Mouse (Mus musculus) lung, adult 2 months (tissue): ENCODE data around the gene Rasgrp3. TPM values are rescaled to one million over a fixed set of nuclear protein-coding genes. Genes with fewer than 3 reads are reported as not detected.
"Not testable (repeated sequence)": the region's sequence is repeated elsewhere in the genome, so short reads cannot be mapped to it uniquely, and the experiment has no call there.

Experiments
- DNase-seq: peaks from one replicate; pipeline ENCODE4 v3.0.0; 2022
- H3K4me1 ChIP-seq: fragments of 200-500 bp; 2 replicates; pipeline ENCODE4 v1.6.1; 2011; ENCODE audit warnings: low read length; ENCODE audit not compliant: control insufficient read depth, insufficient read depth
- H3K4me3 ChIP-seq: fragments of 200-500 bp; replicated peaks from 2 replicates; pipeline ENCODE3; 2011; ENCODE audit warnings: low read depth, mild to moderate bottlenecking, control low read depth, low read length; ENCODE audit errors: extremely low read depth
- CTCF ChIP-seq: fragments of 200-500 bp; IDR thresholded peaks from 2 replicates; pipeline ENCODE4 v1.5.1; 2011; ENCODE audit warnings: mild to moderate bottlenecking, low read length, control low read depth; ENCODE audit not compliant: insufficient read depth
- POLR2A ChIP-seq: fragments of 200-500 bp; IDR thresholded peaks from 2 replicates; pipeline ENCODE4 v1.6.1; 2011; ENCODE audit warnings: low read depth, mild to moderate bottlenecking, control low read depth, low read length, borderline replicate concordance; ENCODE audit errors: extremely low read depth
- WGBS: fragments of 180-500 bp; shearing (Covaris S2); methylation state at CpG from one replicate; pipeline ENCODE4 v1.1.7; 2018; 5-methylcytosine and 5-hydroxymethylcytosine counted together
- polyA plus RNA-seq: library from polyadenylated mRNA; depleted of rRNA; stranded (reverse); fragments of >200 nt; gene quantifications from 2 replicates; pipeline ENCODE4 v1.2.3, GENCODE M21; 2012

Gene Rasgrp3
- polyA plus RNA-seq, 1 experiment: 27.0 TPM

DNA sequence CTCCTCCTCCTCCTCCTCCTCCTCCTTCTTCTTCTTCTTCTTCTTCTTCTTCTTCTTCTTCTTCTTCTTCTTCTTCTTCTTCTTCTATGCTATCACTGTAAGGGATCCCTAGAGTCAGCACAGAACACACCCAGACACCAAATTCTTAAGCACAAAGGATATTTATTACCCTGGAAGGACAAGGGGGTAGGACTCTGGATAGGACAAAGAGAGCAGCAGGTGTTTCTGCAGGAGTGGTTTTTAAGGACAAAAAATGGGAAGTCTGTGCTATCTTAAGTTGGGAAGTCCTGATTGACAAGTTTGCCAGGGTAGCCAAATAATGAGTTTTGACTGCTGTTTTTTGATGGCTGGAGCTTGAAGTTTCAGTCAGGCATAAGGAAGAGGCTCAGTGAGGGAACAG lies 17.9 kb downstream of the Rasgrp3 start:
- Histone ChIP-seq H3K4me3 (no peak overlapping the region), H3K4me1 (peaks cover 2% of the 10 kb centered on the region; the same call in 1 of the 2 replicates)
- DNase-seq: no peak
- no peak for TF ChIP-seq CTCF
- TF ChIP-seq POLR2A: no peak

DNA sequence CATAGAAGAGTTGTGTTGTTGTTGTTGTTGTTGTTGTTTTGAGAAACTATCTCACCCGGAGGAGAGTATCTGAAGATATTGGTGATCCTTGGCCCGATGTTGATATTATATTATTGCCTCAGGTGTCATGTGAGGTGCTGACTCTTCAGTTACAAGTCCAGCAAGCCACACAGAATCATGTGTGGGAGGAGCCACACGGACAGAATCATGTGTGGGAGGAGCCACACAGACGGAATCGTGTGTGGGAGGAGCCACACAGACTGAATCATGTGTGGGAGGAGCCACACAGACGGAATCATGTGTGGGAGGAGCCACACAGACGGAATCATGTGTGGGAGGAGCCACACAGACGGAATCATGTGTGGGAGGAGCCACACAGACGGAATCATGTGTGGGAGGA lies 20.4 kb downstream of the Rasgrp3 start:
- not testable (repeated sequence) for DNase-seq, H3K4me3 ChIP-seq, H3K4me1 ChIP-seq
- WGBS: 89% methylated on average over 9 of the region's 9 CpGs

DNA sequence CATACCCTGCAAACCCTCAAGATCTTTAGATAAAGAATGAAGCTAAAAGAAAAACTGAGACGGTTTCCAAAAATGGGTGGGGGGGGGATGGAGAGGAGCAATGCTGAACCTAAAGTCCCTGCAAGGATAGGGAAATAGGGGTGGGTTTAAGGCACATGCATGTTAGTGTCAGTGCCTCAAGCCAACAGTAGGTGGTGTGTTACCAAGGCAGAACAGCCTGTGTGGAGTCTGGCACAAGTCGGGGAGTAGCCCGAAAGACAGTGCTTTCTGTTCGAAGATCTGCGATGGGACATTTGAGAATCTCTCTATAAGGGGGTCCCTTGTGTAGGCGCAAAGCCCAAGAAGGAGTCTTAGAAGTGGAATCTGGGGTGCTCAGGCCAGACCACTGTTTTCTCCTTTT lies 24.9 kb downstream of the Rasgrp3 start:
- WGBS: 73% methylated on average over 6 of the region's 6 CpGs
- Histone ChIP-seq H3K4me1 (peaks cover 10% of the 10 kb centered on the region), H3K4me3 (no peak overlapping the region)
- no peak for DNase-seq
- TF ChIP-seq CTCF (peak; percentile 63; the same call in 1 of the 2 replicates), POLR2A (no peak)

DNA sequence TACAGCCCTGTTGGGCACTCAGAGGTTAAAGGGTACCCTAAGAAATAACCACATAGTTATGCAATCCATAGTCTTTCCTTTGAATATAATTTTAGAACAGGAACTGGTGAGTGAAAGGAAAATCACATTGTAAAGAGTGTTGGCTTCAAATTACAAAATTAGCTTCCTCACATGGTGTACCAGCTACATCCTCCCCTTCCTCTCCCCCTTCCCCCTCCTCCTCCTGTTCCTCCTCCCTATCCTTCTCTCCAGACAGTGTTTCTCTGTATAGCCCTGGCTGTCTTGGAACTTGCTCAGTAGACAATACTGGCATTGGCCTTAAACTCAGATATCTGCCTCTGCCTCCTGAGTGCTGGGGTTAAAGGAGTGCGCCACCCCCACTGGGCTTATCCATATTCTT lies 26.1 kb downstream of the Rasgrp3 start:
- Histone ChIP-seq H3K4me1 (peaks cover 10% of the 10 kb centered on the region), H3K4me3 (no peak overlapping the region)
- DNase-seq: no peak
- no peak for TF ChIP-seq POLR2A
- no peak for TF ChIP-seq CTCF
- WGBS: 94% methylated on average over 1 of the region's 1 CpGs

DNA sequence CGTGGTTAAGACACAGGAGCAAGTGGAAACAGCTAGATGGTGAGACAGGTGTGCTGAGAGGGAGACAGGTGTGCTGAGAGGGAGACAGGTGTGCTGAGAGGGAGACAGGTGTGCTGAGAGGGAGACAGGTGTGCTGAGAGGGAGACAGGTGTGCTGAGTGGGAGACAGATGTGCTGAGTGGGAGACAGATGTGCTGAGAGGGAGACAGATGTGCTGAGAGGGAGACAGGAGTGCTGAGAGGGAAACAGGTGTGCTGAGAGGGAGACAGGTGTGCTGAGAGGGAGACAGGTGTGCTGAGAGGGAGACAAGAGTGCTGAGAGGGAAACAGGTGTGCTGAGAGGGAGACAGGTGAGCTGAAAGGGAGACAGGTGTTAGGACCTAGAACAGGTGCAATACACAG lies 27.5 kb downstream of the Rasgrp3 start:
- WGBS: 79% methylated on average over 1 of the region's 1 CpGs
- not testable (repeated sequence) for DNase-seq, H3K4me1 ChIP-seq, H3K4me3 ChIP-seq

DNA sequence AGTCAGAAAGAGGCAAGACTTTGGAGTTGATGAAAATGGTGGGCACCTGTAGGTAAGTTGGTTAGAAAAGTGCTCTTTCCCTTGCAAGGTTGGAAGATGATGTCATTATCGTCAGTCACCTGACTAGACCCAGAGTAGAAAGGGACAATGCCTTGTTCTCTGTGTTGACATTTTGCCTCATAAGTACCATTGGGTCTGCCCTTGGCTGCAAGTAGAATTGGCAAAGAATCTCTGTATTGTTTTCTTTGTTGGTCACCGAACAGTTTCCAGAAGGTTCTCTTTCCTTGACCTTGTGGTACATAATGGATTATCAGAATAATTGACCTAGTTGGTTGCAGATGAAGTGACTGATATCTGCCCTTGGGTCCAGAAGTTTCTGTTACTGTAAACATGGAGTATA lies 27.9 kb downstream of the Rasgrp3 start:
- no peak for DNase-seq
- peaks cover 10% of the 10 kb centered on the region for H3K4me1 ChIP-seq

DNA sequence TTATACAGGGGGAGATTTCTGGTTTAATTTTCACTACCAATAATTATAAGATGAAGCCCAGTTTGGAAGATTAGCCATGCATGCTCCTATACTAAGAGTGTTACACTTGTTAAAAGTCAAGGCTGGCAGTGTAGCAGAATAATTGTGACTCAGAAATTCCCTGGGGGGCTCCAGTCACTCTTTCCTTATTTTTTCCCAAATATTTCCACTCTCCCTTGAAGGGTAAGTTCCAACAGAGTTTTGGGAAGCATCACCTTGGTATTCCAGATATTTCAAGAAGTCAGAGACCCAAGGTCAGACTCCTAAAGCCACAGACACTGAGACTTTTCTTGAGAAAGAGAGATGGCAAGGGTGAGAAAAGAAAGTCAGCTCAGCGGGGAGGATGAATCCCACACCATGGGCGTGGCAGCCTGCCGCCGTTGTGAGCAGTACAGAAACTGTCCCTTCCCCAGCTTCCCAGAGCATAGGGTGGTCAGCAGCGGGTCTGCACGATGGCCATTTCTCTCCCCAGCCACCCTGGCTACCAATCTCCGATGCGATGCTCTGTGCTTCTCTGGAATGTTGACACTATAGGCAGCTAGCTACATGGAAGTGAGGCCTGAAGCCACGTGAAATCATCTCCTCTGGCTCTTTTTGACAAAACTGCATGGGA lies 28.8 kb downstream of the Rasgrp3 start:
- WGBS: 22% methylated on average over 9 of the region's 9 CpGs
- Histone ChIP-seq H3K4me1 (peaks cover 10% of the 10 kb centered on the region), H3K4me3 (no peak overlapping the region)
- DNase-seq: no peak
- TF ChIP-seq CTCF (no peak), POLR2A (no peak)

More for the DNA sequence above, 27.9 kb downstream of the Rasgrp3 start:
- no peak overlapping the region for H3K4me3 ChIP-seq
- WGBS: 26% methylated on average over 2 of the region's 2 CpGs
- TF ChIP-seq POLR2A: no peak
- no peak for TF ChIP-seq CTCF

DNA sequence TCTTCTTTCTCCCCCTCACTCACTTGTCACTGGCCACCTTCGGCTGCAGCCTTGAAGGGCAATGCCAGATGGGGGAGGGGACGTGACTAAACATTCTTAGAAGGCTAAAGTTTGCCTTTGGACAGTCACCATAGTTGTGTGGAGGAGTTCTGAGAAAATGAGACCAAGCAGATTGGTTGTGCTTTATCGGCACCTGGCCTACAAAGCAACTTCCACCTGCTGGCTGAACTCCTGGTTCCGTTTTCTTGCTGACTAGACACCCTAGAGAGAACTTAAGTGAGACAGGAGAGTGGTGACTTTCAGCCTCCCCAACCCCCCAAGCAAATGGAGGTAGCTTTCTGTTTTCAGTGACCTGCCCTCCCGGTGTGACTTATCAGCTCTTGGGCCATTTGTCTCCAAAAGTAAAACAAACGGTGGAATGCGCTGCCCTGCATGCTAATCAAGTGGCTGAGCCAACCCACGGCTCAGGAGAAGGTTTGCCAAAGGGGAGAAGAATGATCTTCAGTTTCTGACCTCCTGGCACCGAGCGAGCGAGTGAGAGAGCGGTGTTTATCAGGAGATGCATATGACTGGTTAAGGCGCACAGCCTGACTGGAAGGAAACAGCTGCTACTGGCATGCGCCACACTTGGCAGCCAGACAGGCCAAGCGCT lies 29.4 kb downstream of the Rasgrp3 start:
- TF ChIP-seq POLR2A (no peak), CTCF (no peak)
- peak; percentile 49 for DNase-seq
- WGBS: 3% methylated on average over 15 of the region's 15 CpGs
- Histone ChIP-seq H3K4me3 (peak overlapping the region; percentile 6), H3K4me1 (peaks cover 10% of the 10 kb centered on the region)

DNA sequence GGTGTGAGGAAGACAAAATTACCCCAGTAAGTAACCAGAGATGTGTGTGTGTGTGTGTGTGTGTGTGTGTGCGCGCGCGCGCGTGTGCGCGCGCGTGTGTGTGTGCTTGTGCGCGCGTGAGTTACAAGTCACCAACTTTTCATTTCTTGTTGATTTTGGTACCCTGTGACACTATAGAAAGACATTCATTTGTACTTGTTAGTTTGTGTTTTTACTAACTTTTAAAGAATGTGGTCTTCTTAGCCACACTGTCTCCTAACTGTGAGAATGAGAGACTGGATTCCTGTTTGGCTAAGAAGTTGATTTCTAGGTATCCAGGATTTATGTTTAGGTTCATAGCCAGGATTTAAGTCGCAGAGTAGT lies 29.9 kb downstream of the Rasgrp3 start:
- DNase-seq: no peak
- 4% methylated on average over 14 of the region's 14 CpGs for WGBS
- Histone ChIP-seq H3K4me1 (peaks cover 12% of the 10 kb centered on the region), H3K4me3 (peak overlapping the region; percentile 6)
- TF ChIP-seq CTCF (no peak), POLR2A (no peak)

DNA sequence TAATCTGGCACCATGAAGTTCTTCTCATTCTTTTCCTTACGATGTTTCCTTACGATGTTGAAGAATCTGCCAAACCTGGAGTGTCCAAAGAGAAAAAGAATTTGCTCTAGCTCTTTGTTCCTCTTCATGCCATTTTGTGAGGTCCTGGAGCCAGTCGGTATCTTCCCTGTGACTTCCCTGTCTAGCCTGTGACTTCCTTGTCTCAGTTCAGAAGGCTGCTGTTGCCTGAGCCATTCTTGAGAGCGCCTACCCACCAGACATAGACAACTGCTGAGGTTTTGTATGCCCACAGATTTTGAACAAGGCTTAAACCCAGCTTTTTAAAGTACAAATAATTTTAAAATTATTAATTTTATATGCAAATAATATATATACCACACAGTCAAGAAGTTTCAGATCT lies 31.3 kb downstream of the Rasgrp3 start:
- Histone ChIP-seq H3K4me1 (peaks cover 13% of the 10 kb centered on the region), H3K4me3 (no peak overlapping the region)
- WGBS: 73% methylated on average over 4 of the region's 4 CpGs
- TF ChIP-seq POLR2A (no peak), CTCF (no peak)
- DNase-seq: no peak

DNA sequence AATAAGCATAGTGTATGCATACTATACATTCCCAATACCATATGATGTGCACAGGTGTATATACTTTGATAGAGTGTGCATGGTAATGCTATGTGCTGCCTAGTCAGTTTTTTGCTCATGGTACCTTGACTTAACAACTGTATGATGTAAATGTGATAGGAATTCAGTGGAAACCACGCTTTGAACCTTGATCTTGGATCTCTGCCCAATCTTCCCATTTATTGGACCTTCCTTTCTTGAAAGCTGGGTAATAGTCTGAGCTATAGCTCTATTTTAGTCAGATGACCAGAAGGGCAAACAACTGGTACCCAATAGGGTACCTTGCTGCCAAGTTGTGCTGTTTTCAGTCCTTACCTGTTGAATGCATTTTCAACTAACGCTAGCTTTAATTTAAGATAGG lies 31.8 kb downstream of the Rasgrp3 start:
- H3K4me1 ChIP-seq: peaks cover 15% of the 10 kb centered on the region
- WGBS: 76% methylated on average over 2 of the region's 2 CpGs

More for the DNA sequence above, 31.8 kb downstream of the Rasgrp3 start:
- no peak for DNase-seq
- TF ChIP-seq POLR2A (no peak), CTCF (no peak)
- no peak overlapping the region for H3K4me3 ChIP-seq
